Mouse (Mus musculus) layer of hippocampus, adult 2 months (tissue): Measurements from ENCODE around the gene Vsir. TPM values are rescaled to one million over a fixed set of nuclear protein-coding genes. Genes with fewer than 3 reads are reported as not detected.

Source experiments
- DNase-seq, 2 experiments: peaks; one replicate each; pipeline ENCODE4 v3.0.0; 2022; ENCODE audit warnings: low spot score in 2 of 2
- H3K27ac ChIP-seq: fragments of 200-600 bp; 2 replicates; pipeline ENCODE4 v1.8.1; 2022
- H3K4me3 ChIP-seq: fragments of 200-600 bp; 2 replicates; pipeline ENCODE4 v1.8.1; 2022; ENCODE audit warnings: mild to moderate bottlenecking
- CTCF ChIP-seq: fragments of 200-600 bp; conservative IDR thresholded peaks from 2 replicates; pipeline ENCODE4 v1.8.1; 2022; ENCODE audit warnings: antibody characterized with exemption, mild to moderate bottlenecking, moderate library complexity
- total RNA-seq, 2 experiments: library from RNA; stranded (reverse); gene quantifications; 2 replicates each; pipeline ENCODE4 v1.2.3; 2021

Gene Vsir
- total RNA-seq, 2 experiments from 2014 or later, result 17.6 to 23.2 TPM

DNA sequence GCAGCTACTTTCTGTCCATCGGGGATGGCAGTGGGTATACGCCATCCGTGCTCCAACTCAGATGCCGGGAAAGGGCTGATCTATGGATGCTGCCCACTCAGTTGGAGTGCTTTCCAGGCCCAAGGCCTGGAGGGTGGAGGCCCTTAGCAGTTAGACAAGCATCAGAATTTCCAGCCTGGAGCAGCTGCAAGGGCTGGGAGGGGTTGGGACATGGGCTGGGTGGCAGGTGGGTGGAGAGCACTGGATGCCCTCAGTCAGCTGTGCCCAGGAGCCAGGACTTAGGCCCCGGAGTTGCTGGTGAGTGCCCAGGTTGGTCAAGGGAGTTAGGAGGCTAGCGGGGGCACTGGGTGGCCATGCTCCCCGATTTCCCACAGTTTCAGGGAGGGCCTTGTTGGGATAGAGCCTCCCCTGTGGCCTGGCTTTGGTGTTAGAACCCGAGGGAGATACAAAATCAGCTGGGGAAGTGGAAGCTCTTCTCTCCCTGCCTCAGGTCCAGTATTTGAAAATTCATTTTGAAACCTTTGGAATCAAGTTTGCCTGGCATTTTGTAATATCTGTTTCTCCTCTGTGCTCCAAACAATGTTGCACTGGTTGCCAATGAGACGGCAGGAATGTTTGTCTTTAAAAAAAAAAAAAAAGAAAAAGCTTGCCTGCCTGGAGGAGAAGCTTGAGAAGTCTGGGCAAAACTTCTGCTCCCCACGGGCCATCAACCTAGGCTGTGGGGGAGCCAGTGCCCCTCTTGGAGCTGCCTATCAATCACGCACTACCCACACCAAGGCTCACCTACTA is 54.0 kb downstream of the Vsir start:
- Histone ChIP-seq H3K4me3 (no peak overlapping the region), H3K27ac (no peak overlapping the region)
- TF ChIP-seq CTCF, result no peak
- DNase-seq, result no peak

- H3K4me3 ChIP-seq, result no peak overlapping the region
- DNase-seq, result peak; percentile 44 to 69
- no peak for TF ChIP-seq CTCF
- peak overlapping the region; percentile 79 for H3K27ac ChIP-seq
These were observed 59.0 kb downstream of the Vsir start for GRCm38 (mm10) chr10:60405460-60406177.

- no peak overlapping the region for H3K4me3 ChIP-seq
- TF ChIP-seq CTCF, result peak; percentile 100
- no peak overlapping the region for H3K27ac ChIP-seq
- DNase-seq, result peak; percentile 16 to 69
These were observed 61.2 kb downstream of the Vsir start for GRCm38 (mm10) chr10:60407831-60408230.

GRCm38 (mm10) chr10:60411794-60412193 is 65.1 kb downstream of the Vsir start:
- DNase-seq, result no peak
- Histone ChIP-seq H3K4me3 (no peak overlapping the region), H3K27ac (no peak overlapping the region)
- TF ChIP-seq CTCF, result peak; percentile 71

DNA sequence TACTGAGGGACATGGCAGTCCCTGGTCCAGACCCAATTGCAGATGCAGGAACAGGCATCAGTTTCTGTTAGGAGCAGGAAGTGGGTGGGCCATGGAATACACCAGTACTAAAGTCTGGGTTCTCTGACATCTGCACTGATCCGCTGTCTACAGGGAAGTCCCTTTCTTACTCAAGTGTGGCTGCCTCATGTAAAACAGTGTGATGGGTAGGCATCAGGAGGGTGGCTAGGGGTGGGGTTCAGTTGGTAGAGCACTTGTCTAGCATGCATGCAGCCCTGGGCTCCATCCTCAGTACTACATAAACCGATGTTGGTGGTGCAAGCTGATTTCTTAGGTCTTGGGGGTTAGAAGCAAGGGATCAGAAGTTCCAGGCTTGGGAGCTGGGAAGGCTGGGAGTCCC is 67.1 kb downstream of the Vsir start:
- no peak for DNase-seq
- no peak for TF ChIP-seq CTCF
- Histone ChIP-seq H3K27ac (no peak overlapping the region), H3K4me3 (no peak overlapping the region)

DNA sequence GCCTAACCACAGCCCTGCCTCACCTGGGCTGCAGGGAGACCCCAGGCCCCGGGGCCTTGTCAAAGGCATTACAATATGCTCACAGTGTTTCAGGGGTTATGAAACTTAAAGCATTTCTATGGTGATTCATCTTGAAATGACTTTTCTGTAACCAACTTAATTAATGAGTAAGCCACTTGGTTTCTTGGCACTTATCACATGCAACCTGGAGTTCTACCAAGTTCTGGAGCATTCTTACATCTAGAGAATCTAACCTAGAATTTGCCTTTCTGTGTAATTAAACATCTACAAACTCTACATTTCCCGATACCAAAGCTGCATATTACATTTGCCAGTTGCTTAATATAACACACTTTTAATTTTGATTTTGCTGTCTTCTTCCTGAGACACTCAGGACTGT is 70.4 kb downstream of the Vsir start:
- H3K4me3 ChIP-seq, result no peak overlapping the region
- no peak overlapping the region for H3K27ac ChIP-seq
- no peak for TF ChIP-seq CTCF
- DNase-seq, result no peak

DNA sequence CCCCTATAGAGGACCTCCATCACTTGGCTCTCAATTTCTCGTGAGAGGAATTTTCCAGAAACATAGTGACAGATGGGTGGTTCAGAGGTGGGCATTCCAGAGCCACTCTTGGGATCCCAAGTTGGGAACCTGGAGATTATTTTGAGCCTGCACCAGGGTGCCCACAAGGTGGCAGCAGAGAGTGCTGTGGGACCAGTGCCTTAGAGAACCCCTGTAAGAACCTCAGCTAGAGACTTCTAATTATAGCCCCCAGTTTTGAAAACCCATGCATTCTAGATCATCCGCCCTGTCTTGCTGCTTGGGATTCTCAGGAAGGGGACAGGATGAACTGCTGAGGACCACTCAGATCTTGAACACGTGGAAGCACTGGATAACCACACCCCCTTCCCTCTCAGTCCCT is 71.5 kb downstream of the Vsir start:
- peak; percentile 43 to 72 for DNase-seq
- no peak overlapping the region for H3K4me3 ChIP-seq

GRCm38 (mm10) chr10:60419624-60420023 is 73.0 kb downstream of the Vsir start:
- DNase-seq, result no peak

More for the DNA sequence above, 71.5 kb downstream of the Vsir start:
- peak; percentile 95 for TF ChIP-seq CTCF
- no peak overlapping the region for H3K27ac ChIP-seq

More at GRCm38 (mm10) chr10:60419624-60420023, 73.0 kb downstream of the Vsir start:
- TF ChIP-seq CTCF, result peak; percentile 63
- no peak overlapping the region for H3K4me3 ChIP-seq
- no peak overlapping the region for H3K27ac ChIP-seq

Other genes starting within 250 kb of the Vsir start
- gene Spock2, start 240.6 kb upstream of the Vsir start, total RNA-seq, result 100 to 1,000 TPM; 476 to 514 TPM
- gene Chst3, start 127.6 kb upstream of the Vsir start, total RNA-seq, result 1 to 10 TPM; 1.2 to 1.8 TPM
- 1,000 to 10,000 TPM; 1,331 to 1,399 TPM for gene Psap, start 69.2 kb upstream of the Vsir start, total RNA-seq
- not detected for gene Gm17455, start 52.9 kb downstream of the Vsir start, total RNA-seq